Mouse (Mus musculus): ENCODE results near the gene Thoc7. TPM values are rescaled to one million over a fixed set of nuclear protein-coding genes. Genes with fewer than 3 reads are reported as not detected.
"Not testable (repeated sequence)": the region's sequence is repeated elsewhere in the genome, so short reads cannot be mapped to it uniquely, and the experiment has no call there.

Gene Thoc7
- total and polyA plus RNA-seq, 2 experiments: 16.5 to 53.3 TPM

DNA sequence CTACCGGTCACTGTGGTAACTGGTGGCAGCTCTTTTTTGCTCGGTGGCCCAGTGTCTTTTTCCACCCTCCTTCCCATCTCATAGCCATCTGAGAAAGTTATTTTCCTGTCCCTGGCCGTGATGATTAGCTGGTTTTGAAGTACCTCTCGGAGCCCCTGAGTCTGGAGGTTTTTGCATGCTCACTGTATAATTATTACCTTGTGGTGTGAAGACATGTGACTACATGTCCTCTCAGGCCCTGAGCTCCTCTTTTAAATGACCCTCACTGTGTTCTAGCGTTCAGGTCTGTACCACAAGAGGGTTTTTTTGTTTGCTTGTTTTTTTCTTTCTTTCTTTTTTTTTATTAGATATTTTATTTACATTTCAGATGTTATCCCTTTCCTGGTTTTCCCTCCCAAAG is 6.8 kb upstream of the Thoc7 start:
- no peaks in the 10 kb centered on the region for H3K27me3 ChIP-seq (ENCODE audit: control insufficient read depth, insufficient read depth, low read length)
- no peak overlapping the region for H3K9ac ChIP-seq (ENCODE audit: low read depth, low read length)
- H3K4me3 ChIP-seq (ENCODE audit: insufficient read depth, low read depth, low read length): no peak overlapping the region
- H3K4me1 ChIP-seq (ENCODE audit: control insufficient read depth, insufficient read depth, low read length): no peaks in the 10 kb centered on the region
- TF ChIP-seq CTCF (IDR thresholded peaks at IDR 0.05; ENCODE audit: low read depth, low read length) (no peak), POLR2A (IDR thresholded peaks at IDR 0.05; ENCODE audit: extremely low read depth, insufficient read depth, low read length) (no peak)
- peaks cover 11% of the 10 kb centered on the region; the same call in 1 of the 2 replicates for H3K79me2 ChIP-seq (ENCODE audit: control insufficient read depth, insufficient read depth, low read length)
- no peaks in the 10 kb centered on the region for H3K36me3 ChIP-seq (ENCODE audit: control insufficient read depth, insufficient read depth, low read length)
- WGBS: 92% methylated on average over 5 of the region's 5 CpGs
- DNase-seq (ENCODE audit: extremely low read depth, low read depth, low spot score): no peak
- no peak overlapping the region for H3K27ac ChIP-seq (replicated peaks; ENCODE audit: insufficient read depth, low read depth, low read length)

DNA sequence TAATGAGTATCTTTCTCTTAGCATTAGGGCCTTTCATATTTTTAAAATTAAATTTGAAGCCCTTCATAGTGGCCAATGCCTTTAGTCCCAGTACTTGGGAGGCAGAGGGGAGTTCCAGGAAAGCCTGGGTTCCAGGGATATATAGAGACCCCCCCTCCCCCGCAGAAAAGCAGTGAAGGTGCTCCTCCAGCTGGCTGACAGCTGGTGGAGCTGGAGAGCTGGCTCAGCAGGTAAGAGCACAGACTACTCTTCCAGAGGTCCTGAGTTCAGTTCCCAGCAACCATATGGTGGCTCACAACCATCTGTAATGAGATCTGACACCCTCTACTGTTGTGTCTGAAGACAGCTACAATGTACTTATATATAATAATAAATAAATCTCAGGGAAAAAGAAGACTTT is 6.0 kb upstream of the Thoc7 start:
- H3K27me3 ChIP-seq (ENCODE audit: control insufficient read depth, insufficient read depth, low read length): no peaks in the 10 kb centered on the region
- H3K4me1 ChIP-seq (ENCODE audit: control insufficient read depth, insufficient read depth, low read length): no peaks in the 10 kb centered on the region
- TF ChIP-seq POLR2A (IDR thresholded peaks at IDR 0.05; ENCODE audit: extremely low read depth, insufficient read depth, low read length) (no peak), CTCF (IDR thresholded peaks at IDR 0.05; ENCODE audit: low read depth, low read length) (peak; percentile 54)
- no peak overlapping the region for H3K4me3 ChIP-seq (ENCODE audit: insufficient read depth, low read depth, low read length)
- H3K79me2 ChIP-seq (ENCODE audit: control insufficient read depth, insufficient read depth, low read length): peaks cover 11% of the 10 kb centered on the region; the same call in 1 of the 2 replicates
- H3K9ac ChIP-seq (ENCODE audit: low read depth, low read length): no peak overlapping the region
- 72% methylated on average over 1 of the region's 1 CpGs for WGBS
- no peak overlapping the region for H3K27ac ChIP-seq (replicated peaks; ENCODE audit: insufficient read depth, low read depth, low read length)
- no peak for DNase-seq (ENCODE audit: extremely low read depth, low read depth, low spot score)
- H3K36me3 ChIP-seq (ENCODE audit: control insufficient read depth, insufficient read depth, low read length): no peaks in the 10 kb centered on the region

GRCm38 (mm10) chr14:13963527-13963926 is 1.9 kb upstream of the Thoc7 start:
- H3K4me1 ChIP-seq (ENCODE audit: control insufficient read depth, insufficient read depth, low read length): peaks cover 5% of the 10 kb centered on the region
- no peak overlapping the region for H3K4me3 ChIP-seq (ENCODE audit: insufficient read depth, low read depth, low read length)
- no peak overlapping the region for H3K9ac ChIP-seq (ENCODE audit: low read depth, low read length)
- H3K27ac ChIP-seq (replicated peaks; ENCODE audit: insufficient read depth, low read depth, low read length): no peak overlapping the region
- 64% methylated on average over 1 of the region's 1 CpGs for WGBS
- peaks cover 7% of the 10 kb centered on the region for H3K79me2 ChIP-seq (ENCODE audit: control insufficient read depth, insufficient read depth, low read length)
- DNase-seq (ENCODE audit: extremely low read depth, low read depth, low spot score): no peak
- TF ChIP-seq POLR2A (IDR thresholded peaks at IDR 0.05; ENCODE audit: extremely low read depth, insufficient read depth, low read length) (no peak), CTCF (IDR thresholded peaks at IDR 0.05; ENCODE audit: low read depth, low read length) (no peak)
- H3K36me3 ChIP-seq (ENCODE audit: control insufficient read depth, insufficient read depth, low read length): no peaks in the 10 kb centered on the region
- no peaks in the 10 kb centered on the region for H3K27me3 ChIP-seq (ENCODE audit: control insufficient read depth, insufficient read depth, low read length)

GRCm38 (mm10) chr14:13962476-13962875 is 824 bp upstream of the Thoc7 start:
- no peak for DNase-seq (ENCODE audit: extremely low read depth, low read depth, low spot score)
- Histone ChIP-seq H3K9ac (ENCODE audit: low read depth, low read length) (no peak overlapping the region), H3K27ac (replicated peaks; ENCODE audit: insufficient read depth, low read depth, low read length) (no peak overlapping the region), H3K4me3 (ENCODE audit: insufficient read depth, low read depth, low read length) (no peak overlapping the region), H3K27me3 (ENCODE audit: control insufficient read depth, insufficient read depth, low read length) (no peaks in the 10 kb centered on the region), H3K36me3 (ENCODE audit: control insufficient read depth, insufficient read depth, low read length) (no peaks in the 10 kb centered on the region), H3K4me1 (ENCODE audit: control insufficient read depth, insufficient read depth, low read length) (peaks cover 10% of the 10 kb centered on the region), H3K79me2 (ENCODE audit: control insufficient read depth, insufficient read depth, low read length) (peaks cover 6% of the 10 kb centered on the region)
- no peak for TF ChIP-seq CTCF (IDR thresholded peaks at IDR 0.05; ENCODE audit: low read depth, low read length)
- TF ChIP-seq POLR2A (IDR thresholded peaks at IDR 0.05; ENCODE audit: extremely low read depth, insufficient read depth, low read length): no peak
- WGBS: 79% methylated on average over 6 of the region's 6 CpGs

GRCm38 (mm10) chr14:13960482-13961325 is 948 bp downstream of the Thoc7 start:
- peaks cover 8% of the 10 kb centered on the region for H3K79me2 ChIP-seq (ENCODE audit: control insufficient read depth, insufficient read depth, low read length)
- under 1% methylated on average over 71 of the region's 75 CpGs for WGBS

DNA sequence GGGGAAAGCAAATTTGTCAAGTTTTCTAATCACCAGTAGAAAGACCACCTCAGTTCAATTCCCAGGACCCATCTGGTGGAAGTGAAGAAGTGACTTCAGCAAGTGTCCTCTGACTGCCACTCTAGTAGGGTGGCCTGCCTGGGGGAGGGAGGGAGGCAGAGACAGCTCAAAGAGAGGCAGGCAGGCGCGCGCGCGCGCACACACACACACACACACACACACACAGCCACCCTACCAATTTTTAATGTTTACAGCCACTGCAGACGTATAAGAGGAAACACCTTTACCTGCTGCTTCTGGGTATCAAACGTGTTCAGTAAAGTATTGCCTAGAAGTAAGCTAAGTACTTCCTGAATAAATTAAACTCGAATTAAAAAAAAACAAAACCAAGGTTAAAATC is 1.6 kb downstream of the Thoc7 start:
- Histone ChIP-seq H3K79me2 (ENCODE audit: control insufficient read depth, insufficient read depth, low read length) (peaks cover 8% of the 10 kb centered on the region), H3K36me3 (ENCODE audit: control insufficient read depth, insufficient read depth, low read length) (peaks cover 4% of the 10 kb centered on the region; the same call in 1 of the 2 replicates), H3K4me1 (ENCODE audit: control insufficient read depth, insufficient read depth, low read length) (peaks cover 10% of the 10 kb centered on the region), H3K4me3 (ENCODE audit: insufficient read depth, low read depth, low read length) (peak overlapping the region; percentile 75), H3K27ac (replicated peaks; ENCODE audit: insufficient read depth, low read depth, low read length) (no peak overlapping the region), H3K9ac (ENCODE audit: low read depth, low read length) (peak overlapping the region; percentile 99), H3K27me3 (ENCODE audit: control insufficient read depth, insufficient read depth, low read length) (no peaks in the 10 kb centered on the region)
- no peak for DNase-seq (ENCODE audit: extremely low read depth, low read depth, low spot score)
- 3% methylated on average over 9 of the region's 9 CpGs for WGBS
- TF ChIP-seq POLR2A (IDR thresholded peaks at IDR 0.05; ENCODE audit: extremely low read depth, insufficient read depth, low read length): no peak
- TF ChIP-seq CTCF (IDR thresholded peaks at IDR 0.05; ENCODE audit: low read depth, low read length): no peak

More at GRCm38 (mm10) chr14:13960482-13961325, 948 bp downstream of the Thoc7 start:
- H3K27ac ChIP-seq (replicated peaks; ENCODE audit: insufficient read depth, low read depth, low read length): peak overlapping the region; percentile 87
- no peaks in the 10 kb centered on the region for H3K27me3 ChIP-seq (ENCODE audit: control insufficient read depth, insufficient read depth, low read length)
- peak overlapping the region; percentile 99 for H3K9ac ChIP-seq (ENCODE audit: low read depth, low read length)
- TF ChIP-seq CTCF (IDR thresholded peaks at IDR 0.05; ENCODE audit: low read depth, low read length): no peak
- TF ChIP-seq POLR2A (IDR thresholded peaks at IDR 0.05; ENCODE audit: extremely low read depth, insufficient read depth, low read length): 0 out of 2 replicates have a peak, but pooled peaks have one; percentile 25
- peak; percentile 53 for DNase-seq (ENCODE audit: extremely low read depth, low read depth, low spot score)
- H3K36me3 ChIP-seq (ENCODE audit: control insufficient read depth, insufficient read depth, low read length): peaks cover 4% of the 10 kb centered on the region; the same call in 1 of the 2 replicates
- H3K4me3 ChIP-seq (ENCODE audit: insufficient read depth, low read depth, low read length): peak overlapping the region; percentile 75
- H3K4me1 ChIP-seq (ENCODE audit: control insufficient read depth, insufficient read depth, low read length): peaks cover 10% of the 10 kb centered on the region

DNA sequence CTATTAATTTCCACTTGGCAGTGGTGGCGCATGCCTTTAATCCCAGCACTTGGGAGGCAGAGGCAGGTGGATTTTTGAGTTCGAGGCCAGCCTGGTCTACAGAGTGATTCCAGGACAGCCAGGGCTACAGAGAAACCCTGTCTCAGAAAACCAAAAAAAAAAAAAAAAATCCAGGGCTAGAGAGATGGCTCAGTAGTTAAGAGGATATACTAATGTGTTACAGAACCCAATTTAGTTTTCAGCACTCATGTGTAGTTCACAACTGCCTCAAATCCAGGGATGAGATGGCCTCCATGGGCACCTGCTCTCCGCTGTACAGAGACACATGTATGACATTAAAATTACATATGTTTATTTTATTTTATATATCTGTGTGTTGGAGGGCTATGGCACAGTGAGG is 9.5 kb downstream of the Thoc7 start:
- H3K4me3 ChIP-seq (ENCODE audit: insufficient read depth, low read depth, low read length); DNase-seq (ENCODE audit: extremely low read depth, low read depth, low spot score); H3K27me3 ChIP-seq (ENCODE audit: control insufficient read depth, insufficient read depth, low read length); H3K4me1 ChIP-seq (ENCODE audit: control insufficient read depth, insufficient read depth, low read length); H3K27ac ChIP-seq (replicated peaks; ENCODE audit: insufficient read depth, low read depth, low read length); H3K9ac ChIP-seq (ENCODE audit: low read depth, low read length); H3K79me2 ChIP-seq (ENCODE audit: control insufficient read depth, insufficient read depth, low read length): not testable (repeated sequence)
- H3K36me3 ChIP-seq (ENCODE audit: control insufficient read depth, insufficient read depth, low read length): peaks cover 48% of the 10 kb centered on the region
- 96% methylated on average over 3 of the region's 3 CpGs for WGBS
